Mouse (Mus musculus): ENCODE measurements around the gene Sirt4. TPM values are rescaled to one million over a fixed set of nuclear protein-coding genes. Genes with fewer than 3 reads are reported as not detected.
"Not testable (repeated sequence)": the region's sequence is repeated elsewhere in the genome, so short reads cannot be mapped to it uniquely, and the experiment has no call there.

The Sirt4 gene
- total RNA-seq, 2 experiments from 2014 or later: 14.8 to 16.5 TPM

GRCm38 (mm10) chr5:115516081-115516907 is 31.8 kb upstream of the Sirt4 start:
- no peak for DNase-seq (ENCODE audit: low spot score)

GRCm38 (mm10) chr5:115514896-115515587 is 30.5 kb upstream of the Sirt4 start:
- peak; percentile 77 for DNase-seq (ENCODE audit: low spot score)

- DNase-seq (ENCODE audit: low spot score): no peak
These were observed 29.8 kb upstream of the Sirt4 start for GRCm38 (mm10) chr5:115514346-115514745.

GRCm38 (mm10) chr5:115513721-115514120 is 29.2 kb upstream of the Sirt4 start:
- DNase-seq (ENCODE audit: low spot score): no peak

- DNase-seq (ENCODE audit: low spot score): no peak
These were observed 28.7 kb upstream of the Sirt4 start for GRCm38 (mm10) chr5:115513246-115513645.

GRCm38 (mm10) chr5:115512375-115512774 is 27.9 kb upstream of the Sirt4 start:
- DNase-seq (ENCODE audit: low spot score): peak; percentile 43

GRCm38 (mm10) chr5:115509790-115510689 is 25.5 kb upstream of the Sirt4 start:
- no peak for DNase-seq (ENCODE audit: low spot score)

GRCm38 (mm10) chr5:115509321-115509761 is 24.8 kb upstream of the Sirt4 start:
- DNase-seq (ENCODE audit: low spot score): peak; percentile 64

- peak; percentile 82 for DNase-seq (ENCODE audit: low spot score)
These were observed 24.3 kb upstream of the Sirt4 start for GRCm38 (mm10) chr5:115508859-115509147.

- DNase-seq (ENCODE audit: low spot score): peak; percentile 63
These were observed 23.7 kb upstream of the Sirt4 start for GRCm38 (mm10) chr5:115507981-115508858.

- no peak for DNase-seq (ENCODE audit: low spot score)
These were observed 22.9 kb upstream of the Sirt4 start for GRCm38 (mm10) chr5:115507267-115507980.

- peak; percentile 93 for DNase-seq (ENCODE audit: low spot score)
These were observed 22.1 kb upstream of the Sirt4 start, which contains the start of gene Pxn for GRCm38 (mm10) chr5:115506454-115507201. Gene Pxn, plus strand, starts transcription at chr5:115506676.

GRCm38 (mm10) chr5:115505617-115506016 is 21.1 kb upstream of the Sirt4 start:
- not testable (repeated sequence) for DNase-seq (ENCODE audit: low spot score)

GRCm38 (mm10) chr5:115503035-115503434 is 18.5 kb upstream of the Sirt4 start:
- DNase-seq (ENCODE audit: low spot score): no peak

- no peak for DNase-seq (ENCODE audit: low spot score)
These were observed 15.9 kb upstream of the Sirt4 start for GRCm38 (mm10) chr5:115500383-115500935.

- DNase-seq (ENCODE audit: low spot score): no peak
These were observed 14.0 kb upstream of the Sirt4 start for GRCm38 (mm10) chr5:115498307-115499240.

- no peak for DNase-seq (ENCODE audit: low spot score)
These were observed 12.5 kb upstream of the Sirt4 start for GRCm38 (mm10) chr5:115497033-115497432.

GRCm38 (mm10) chr5:115495618-115496017 is 11.1 kb upstream of the Sirt4 start:
- DNase-seq (ENCODE audit: low spot score): not testable (repeated sequence)

Measured in gastrocnemius, adult 18-20 months (tissue).